Mouse (Mus musculus) embryonic facial prominence, embryonic 14.5 days (tissue): ENCODE measurements around the gene Gabra5. TPM values are rescaled to one million over a fixed set of nuclear protein-coding genes. Genes with fewer than 3 reads are reported as not detected.

Experiments
- ATAC-seq: fragments of 200-750 bp; cut with Nextera tagmentation; 2 replicates; pipeline ENCODE4 v1.8.0; 2017; ENCODE audit warnings: low read depth, moderate number of reproducible peaks, moderate TSS enrichment
- DNase-seq: peaks from one replicate; pipeline ENCODE4 v3.0.0-alpha.2; 2015; ENCODE audit warnings: low spot score
- H3K27ac ChIP-seq: fragments of 300-500 bp; sonication (generic); replicated peaks from 2 replicates; pipeline ENCODE4 v1.5.1; 2014; ENCODE audit warnings: low read depth, mild to moderate bottlenecking, low read length, moderate library complexity
- H3K27me3 ChIP-seq: fragments of 300-500 bp; sonication (generic); replicated peaks from 2 replicates; pipeline ENCODE4 v1.6.1; 2014; ENCODE audit warnings: low read length; ENCODE audit not compliant: control insufficient read depth, insufficient read depth
- H3K36me3 ChIP-seq: fragments of 300-500 bp; sonication (generic); 2 replicates; pipeline ENCODE4 v1.6.1; 2014; ENCODE audit warnings: low read length, mixed read lengths; ENCODE audit not compliant: control insufficient read depth, insufficient read depth
- H3K4me1 ChIP-seq: fragments of 300-500 bp; sonication (generic); 2 replicates; pipeline ENCODE4 v1.6.1; 2014; ENCODE audit warnings: antibody characterized with exemption, low read length; ENCODE audit not compliant: control insufficient read depth, insufficient read depth
- H3K4me2 ChIP-seq: fragments of 300-500 bp; sonication (generic); 2 replicates; pipeline ENCODE4 v1.6.1; 2014; ENCODE audit warnings: low read depth, mild to moderate bottlenecking, low read length, moderate library complexity, mixed read lengths
- H3K4me3 ChIP-seq: fragments of 300-500 bp; sonication (generic); 2 replicates; pipeline ENCODE4 v1.5.1; 2014; ENCODE audit warnings: low read depth, mild to moderate bottlenecking, low read length
- H3K9ac ChIP-seq: fragments of 300-500 bp; sonication (generic); 2 replicates; pipeline ENCODE4 v1.6.1; 2014; ENCODE audit warnings: low read depth, mild to moderate bottlenecking, low read length, moderate library complexity, mixed read lengths
- H3K9me3 ChIP-seq: fragments of 300-500 bp; sonication (generic); 2 replicates; pipeline ENCODE4 v1.6.1; 2016; ENCODE audit warnings: low read length; ENCODE audit not compliant: control insufficient read depth
- WGBS: fragments of 180-500 bp; shearing (Covaris S2); extraction: QIAGEN DNeasy Blood & Tissue Kit; methylation state at CpG from one replicate; pipeline ENCODE4 v1.1.7; 2014; 5-methylcytosine and 5-hydroxymethylcytosine counted together
- polyA plus RNA-seq: library from polyadenylated mRNA; unstranded; fragments of >200 nt; fragmentation: Nextera tagmentation; extraction: Ambion mirVana; gene quantifications from 2 replicates; pipeline ENCODE4 v1.2.1, GENCODE M21; 2014

The Gabra5 gene
- polyA plus RNA-seq, 1 experiment from 2014 or later: 1.7 TPM

DNA sequence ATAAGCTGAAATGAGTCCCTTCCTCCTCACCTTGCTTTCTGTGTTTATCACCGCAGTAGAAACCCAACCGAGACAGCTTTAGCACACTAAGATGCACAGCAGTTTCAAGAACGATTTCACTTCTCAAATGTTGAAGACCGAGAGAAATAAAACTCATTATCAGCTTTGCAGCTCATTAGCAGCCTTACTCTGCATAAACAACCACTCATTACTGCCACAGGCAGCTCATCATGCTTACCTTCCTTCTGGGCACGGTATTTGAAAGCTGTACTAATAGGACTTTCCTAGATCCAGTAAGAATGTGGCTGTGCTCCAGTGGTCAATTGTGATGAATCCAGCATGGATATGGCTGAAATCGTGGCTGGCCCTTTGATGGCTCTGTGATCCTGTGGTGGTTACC is 23.0 kb downstream of the Gabra5 start:
- no peak overlapping the region for H3K4me2 ChIP-seq
- no peaks in the 10 kb centered on the region for H3K36me3 ChIP-seq
- H3K4me1 ChIP-seq: no peaks in the 10 kb centered on the region
- H3K9ac ChIP-seq: no peak overlapping the region
- H3K9me3 ChIP-seq: no peaks in the 10 kb centered on the region
- ATAC-seq: no peak
- no peak overlapping the region for H3K4me3 ChIP-seq
- no peaks in the 10 kb centered on the region for H3K27me3 ChIP-seq
- no peak for DNase-seq
- 76% methylated on average over 6 of the region's 6 CpGs for WGBS
- no peak overlapping the region for H3K27ac ChIP-seq

DNA sequence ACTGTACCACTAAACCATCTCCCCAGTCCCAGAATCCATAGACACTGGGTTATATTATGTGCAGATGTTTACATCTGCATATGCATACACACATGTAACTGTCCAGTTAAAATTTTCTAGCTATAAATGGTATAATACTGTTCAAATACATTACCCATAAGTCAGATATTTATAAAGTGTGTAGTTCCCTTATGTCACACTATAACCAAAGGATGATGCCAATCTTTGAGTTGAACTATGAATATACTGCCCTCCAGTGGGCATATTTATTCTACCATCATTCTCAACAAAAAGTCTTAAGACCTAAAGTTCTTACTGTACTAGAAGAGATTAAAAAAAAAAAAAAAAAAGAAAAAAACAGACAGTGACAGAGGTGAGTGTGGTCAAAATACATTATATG is 27.0 kb downstream of the Gabra5 start:
- ATAC-seq (no peak), DNase-seq (peak; percentile 31)
- H3K27ac ChIP-seq: no peak overlapping the region

DNA sequence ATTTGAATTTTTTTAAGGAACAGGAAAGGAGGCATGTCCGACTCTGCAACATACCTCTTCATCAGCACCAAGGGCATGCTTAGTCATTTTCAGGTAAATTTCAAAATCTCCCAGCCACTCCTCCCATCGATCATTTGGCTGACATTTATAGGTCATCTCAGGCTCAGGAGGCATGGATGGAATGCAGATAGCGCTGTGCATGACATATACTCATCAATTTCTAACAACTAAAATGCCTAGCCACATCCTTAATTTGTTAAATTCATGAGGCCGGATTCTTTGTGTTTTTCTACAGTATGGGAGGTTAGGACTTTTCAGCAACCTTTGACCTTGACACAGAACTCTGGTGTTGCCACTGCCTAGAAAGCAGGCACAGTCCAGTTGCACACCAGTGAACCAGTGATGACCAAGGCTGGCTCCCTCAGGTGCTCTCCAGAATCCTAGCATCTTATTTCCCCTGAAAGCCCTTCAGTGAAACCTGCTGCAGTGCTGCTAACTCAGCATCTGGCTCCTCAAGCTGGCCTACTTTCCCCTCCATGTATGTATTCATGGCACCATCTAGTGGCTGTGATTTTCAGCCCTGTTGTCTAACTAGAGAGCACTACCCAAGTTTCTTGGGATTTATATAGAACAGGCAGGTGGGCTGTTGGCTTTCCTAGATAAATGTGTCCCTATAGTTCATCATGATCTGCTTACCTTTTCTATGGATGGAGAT is 35.9 kb downstream of the Gabra5 start:
- no peak overlapping the region for H3K27ac ChIP-seq
- DNase-seq (peak; percentile 79), ATAC-seq (peak; percentile 65; the same call in 1 of the 2 replicates)
- H3K36me3 ChIP-seq: no peaks in the 10 kb centered on the region
- WGBS: 72% methylated on average over 4 of the region's 4 CpGs
- no peak overlapping the region for H3K4me3 ChIP-seq
- no peaks in the 10 kb centered on the region for H3K27me3 ChIP-seq
- no peak overlapping the region for H3K4me2 ChIP-seq
- no peaks in the 10 kb centered on the region for H3K9me3 ChIP-seq
- no peak overlapping the region for H3K9ac ChIP-seq
- H3K4me1 ChIP-seq: no peaks in the 10 kb centered on the region

More for the DNA sequence above, 27.0 kb downstream of the Gabra5 start:
- Histone ChIP-seq H3K4me2 (no peak overlapping the region), H3K4me3 (no peak overlapping the region), H3K9ac (no peak overlapping the region), H3K9me3 (no peaks in the 10 kb centered on the region), H3K27me3 (no peaks in the 10 kb centered on the region), H3K4me1 (no peaks in the 10 kb centered on the region), H3K36me3 (no peaks in the 10 kb centered on the region)

DNA sequence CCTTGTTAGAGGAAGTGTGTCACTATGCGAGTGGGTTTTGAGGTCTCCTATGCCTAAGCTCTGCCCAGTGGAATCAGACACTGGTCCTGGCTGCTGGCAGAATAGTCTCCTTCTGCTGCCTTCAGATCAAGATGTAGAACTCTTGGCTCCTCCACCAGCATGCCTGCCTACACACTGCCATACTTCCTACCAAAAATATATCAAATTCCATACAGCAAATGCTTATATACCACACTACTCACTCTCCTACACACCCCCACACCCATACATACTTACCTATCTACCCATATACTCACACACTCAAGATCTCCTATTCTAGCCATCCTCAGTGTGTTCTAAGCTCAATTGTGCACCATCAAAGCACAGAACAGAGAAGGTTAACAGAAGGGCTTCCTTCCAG is 38.5 kb downstream of the Gabra5 start:
- no peak overlapping the region for H3K9ac ChIP-seq
- no peak overlapping the region for H3K4me2 ChIP-seq
- H3K27me3 ChIP-seq: no peaks in the 10 kb centered on the region
- no peaks in the 10 kb centered on the region for H3K9me3 ChIP-seq
- 91% methylated on average over 1 of the region's 1 CpGs for WGBS
- H3K4me3 ChIP-seq: no peak overlapping the region
- H3K27ac ChIP-seq: no peak overlapping the region
- no peak for DNase-seq
- H3K36me3 ChIP-seq: no peaks in the 10 kb centered on the region
- no peak for ATAC-seq
- no peaks in the 10 kb centered on the region for H3K4me1 ChIP-seq

DNA sequence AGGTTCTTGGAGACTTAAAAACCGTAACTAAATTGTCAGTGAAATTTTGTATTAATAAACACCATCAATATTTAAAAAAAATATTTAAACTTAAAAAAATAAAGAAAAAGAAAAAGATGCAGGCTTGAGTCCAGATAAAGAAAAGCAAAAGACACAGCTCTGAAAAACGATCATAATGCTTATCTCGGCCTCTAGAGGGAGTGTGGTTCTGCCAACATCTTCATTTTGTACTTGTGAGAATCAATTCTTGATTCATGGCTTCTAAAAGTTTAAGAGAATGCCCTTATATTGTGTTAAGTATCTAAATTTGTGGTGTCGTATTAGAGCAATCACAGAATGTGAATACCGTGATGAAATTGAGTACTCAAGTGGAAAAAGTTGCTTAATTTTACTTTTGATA is 49.5 kb downstream of the Gabra5 start:
- no peaks in the 10 kb centered on the region for H3K36me3 ChIP-seq
- H3K9ac ChIP-seq: no peak overlapping the region
- no peak overlapping the region for H3K27ac ChIP-seq
- no peak for ATAC-seq
- WGBS: 64% methylated on average over 5 of the region's 5 CpGs
- H3K9me3 ChIP-seq: no peaks in the 10 kb centered on the region
- H3K4me3 ChIP-seq: no peak overlapping the region
- no peak for DNase-seq
- no peaks in the 10 kb centered on the region for H3K27me3 ChIP-seq
- H3K4me1 ChIP-seq: no peaks in the 10 kb centered on the region
- H3K4me2 ChIP-seq: no peak overlapping the region

DNA sequence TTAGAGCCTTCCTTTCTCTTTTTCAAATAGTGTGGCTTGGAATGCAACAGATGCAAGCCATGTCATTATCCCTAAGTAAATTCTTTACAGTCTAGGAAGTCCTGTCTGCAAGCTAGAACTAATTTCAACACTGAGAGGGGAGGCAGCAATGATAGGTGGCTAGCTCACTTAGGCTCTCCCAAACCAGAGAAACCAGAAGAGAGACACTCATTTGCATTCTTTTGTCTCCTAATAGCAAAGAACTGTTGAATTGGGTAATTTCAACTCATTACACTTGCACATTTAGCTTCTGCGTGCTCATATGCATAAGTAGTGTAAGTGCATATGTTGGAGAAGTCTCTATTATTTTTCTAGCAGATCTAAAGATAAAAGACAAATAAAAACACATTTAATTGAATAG is 61.6 kb downstream of the Gabra5 start:
- 59% methylated on average over 1 of the region's 1 CpGs for WGBS

DNA sequence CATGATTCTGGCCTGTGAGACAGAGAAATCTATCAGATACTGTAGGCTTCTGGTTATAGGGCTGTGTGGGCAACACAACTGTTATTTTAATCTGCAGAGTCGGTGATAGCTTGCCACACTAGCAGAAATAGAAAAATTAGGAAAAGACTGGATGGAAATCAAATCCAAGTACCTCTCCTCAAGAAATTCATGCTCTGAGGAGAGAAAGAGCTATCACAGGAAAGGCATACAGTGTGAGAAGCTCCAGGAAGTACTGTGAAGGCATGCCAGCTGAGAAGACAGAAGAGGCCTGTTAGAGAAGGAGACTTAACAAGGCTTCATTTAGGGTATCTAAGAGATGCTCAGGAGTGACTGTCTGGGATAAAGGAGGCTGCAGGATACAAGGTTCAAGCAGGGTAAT is 87.2 kb downstream of the Gabra5 start:
- DNase-seq: no peak
- Histone ChIP-seq H3K4me1 (no peaks in the 10 kb centered on the region), H3K4me3 (no peak overlapping the region), H3K27ac (no peak overlapping the region), H3K4me2 (no peak overlapping the region), H3K9me3 (no peaks in the 10 kb centered on the region), H3K27me3 (no peaks in the 10 kb centered on the region), H3K9ac (no peak overlapping the region), H3K36me3 (no peaks in the 10 kb centered on the region)
- 75% methylated on average over 1 of the region's 1 CpGs for WGBS
- no peak for ATAC-seq

More for the DNA sequence above, 61.6 kb downstream of the Gabra5 start:
- Histone ChIP-seq H3K27ac (no peak overlapping the region), H3K4me1 (no peaks in the 10 kb centered on the region), H3K4me2 (no peak overlapping the region), H3K4me3 (no peak overlapping the region), H3K9me3 (no peaks in the 10 kb centered on the region), H3K36me3 (no peaks in the 10 kb centered on the region), H3K9ac (no peak overlapping the region), H3K27me3 (no peaks in the 10 kb centered on the region)
- ATAC-seq (no peak), DNase-seq (no peak)

DNA sequence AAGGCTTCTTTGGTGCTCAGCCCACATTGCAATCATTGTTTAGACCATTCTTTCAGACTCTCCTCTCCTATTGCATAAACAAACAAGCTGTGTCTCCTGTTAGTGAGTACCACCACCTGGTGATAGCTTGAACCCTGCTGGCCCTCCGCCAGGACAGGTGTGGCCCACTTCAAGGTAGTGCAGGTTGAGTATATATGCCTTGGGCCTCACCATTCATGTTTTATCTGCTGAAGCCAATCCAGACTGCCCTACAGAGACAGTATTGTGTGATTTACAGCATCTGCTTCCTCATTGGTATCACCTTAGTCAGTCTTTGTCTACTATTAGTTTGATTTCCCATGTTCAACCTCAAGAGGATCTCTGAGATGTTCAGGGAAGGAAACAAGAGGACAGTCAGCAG is 88.8 kb downstream of the Gabra5 start:
- H3K4me2 ChIP-seq: no peak overlapping the region
- H3K36me3 ChIP-seq: no peaks in the 10 kb centered on the region
- no peaks in the 10 kb centered on the region for H3K9me3 ChIP-seq
- WGBS: 82% methylated on average over 1 of the region's 1 CpGs
- ATAC-seq (no peak), DNase-seq (no peak)
- H3K9ac ChIP-seq: no peak overlapping the region
- H3K27me3 ChIP-seq: no peaks in the 10 kb centered on the region
- H3K27ac ChIP-seq: no peak overlapping the region
- H3K4me3 ChIP-seq: no peak overlapping the region
- no peaks in the 10 kb centered on the region for H3K4me1 ChIP-seq

DNA sequence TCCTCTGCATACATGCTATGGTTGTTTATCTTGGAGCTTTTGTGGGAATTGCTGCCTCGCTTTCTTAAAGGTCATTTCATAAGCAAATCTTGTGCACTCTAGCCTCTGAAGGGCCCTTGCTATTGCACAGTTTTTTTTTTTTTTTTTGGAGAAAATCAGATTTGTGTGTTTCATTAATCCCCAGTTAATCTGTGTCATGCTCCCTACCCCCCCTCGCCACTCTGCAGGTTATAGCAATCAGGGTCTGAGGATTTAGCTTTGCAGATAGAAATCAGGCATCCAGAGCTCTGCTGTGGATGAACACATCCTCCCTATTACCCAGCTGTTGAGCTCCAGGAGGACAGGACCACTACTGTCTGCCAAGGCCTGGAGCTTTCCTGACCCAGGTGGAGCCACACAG is 90.5 kb downstream of the Gabra5 start, which contains the start of gene Gabrb3:
Gene Gabrb3 (plus strand): TSS at position 301 of the 400 bp plus-strand sequence.
- H3K36me3 ChIP-seq: no peaks in the 10 kb centered on the region
- 79% methylated on average over 2 of the region's 2 CpGs for WGBS
- no peaks in the 10 kb centered on the region for H3K9me3 ChIP-seq
- H3K4me2 ChIP-seq: no peak within 1 kb of the TSS
- H3K4me1 ChIP-seq: no peaks in the 10 kb centered on the region
- ATAC-seq: no peak
- no peaks in the 10 kb centered on the region for H3K27me3 ChIP-seq
- DNase-seq: no peak
- no peak within 1 kb of the TSS for H3K4me3 ChIP-seq
- H3K9ac ChIP-seq: no peak within 1 kb of the TSS
- H3K27ac ChIP-seq: no peak within 1 kb of the TSS
